Mouse (Mus musculus) ovary, adult 18-20 months (tissue): ENCODE measurements around the gene Spz1.
A peak's percentile ranks its signal among the peaks of the same experiment; 100 is the strongest.
"Not testable (repeated sequence)": the region's sequence is repeated elsewhere in the genome, so short reads cannot be mapped to it uniquely, and the experiment has no call there.

Experiments
- DNase-seq: peaks from one replicate; pipeline ENCODE4 v3.0.0; 2022; ENCODE audit warnings: low spot score, mixed read lengths

Spz1 gene

DNA sequence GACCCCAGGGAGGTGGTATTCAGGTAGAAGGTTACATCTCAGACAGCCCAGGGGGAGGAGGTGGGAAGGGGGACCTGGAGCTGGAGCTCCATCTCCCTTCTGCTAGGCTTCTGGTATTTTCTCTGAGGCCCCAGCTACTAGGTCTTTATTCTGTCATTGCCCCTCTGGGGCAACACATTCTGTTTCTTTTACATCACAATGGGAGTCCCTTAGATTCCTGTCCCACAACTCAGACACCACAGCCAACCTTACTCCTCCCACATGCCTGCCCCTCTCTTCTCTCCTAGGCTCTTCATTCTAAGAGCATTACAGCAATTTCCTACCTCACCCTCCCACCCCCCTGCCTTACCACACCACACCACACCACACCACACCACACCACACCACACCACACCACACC lies at the start of gene Spz1:
TSS of gene Spz1 (minus strand) at position 101 of the 400 bp plus-strand sequence.
- DNase-seq = no peak

GRCm38 (mm10) chr13:92616459-92616858 lies 40.5 kb upstream of the Spz1 start:
- DNase-seq = no peak

DNA sequence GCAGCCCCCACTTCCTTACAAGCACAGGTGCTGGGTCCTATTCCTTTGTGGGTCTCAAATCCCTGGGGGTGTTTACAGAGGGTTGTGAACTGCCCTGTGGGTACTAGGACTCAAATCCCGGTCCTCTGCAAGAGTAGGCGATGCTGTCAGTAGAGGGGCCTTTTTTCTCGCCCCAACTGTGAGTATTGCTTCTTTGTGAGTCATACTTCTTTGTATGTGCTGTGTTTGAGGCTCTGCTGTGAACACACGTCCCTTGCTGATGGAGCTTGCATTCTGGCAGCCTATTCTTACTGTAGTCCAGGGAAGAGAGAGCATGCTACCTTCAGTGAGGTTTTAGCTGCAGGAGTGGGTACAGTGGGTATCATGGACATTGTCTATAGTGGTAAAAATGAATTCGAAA lies 39.2 kb upstream of the Spz1 start:
- DNase-seq = no peak

DNA sequence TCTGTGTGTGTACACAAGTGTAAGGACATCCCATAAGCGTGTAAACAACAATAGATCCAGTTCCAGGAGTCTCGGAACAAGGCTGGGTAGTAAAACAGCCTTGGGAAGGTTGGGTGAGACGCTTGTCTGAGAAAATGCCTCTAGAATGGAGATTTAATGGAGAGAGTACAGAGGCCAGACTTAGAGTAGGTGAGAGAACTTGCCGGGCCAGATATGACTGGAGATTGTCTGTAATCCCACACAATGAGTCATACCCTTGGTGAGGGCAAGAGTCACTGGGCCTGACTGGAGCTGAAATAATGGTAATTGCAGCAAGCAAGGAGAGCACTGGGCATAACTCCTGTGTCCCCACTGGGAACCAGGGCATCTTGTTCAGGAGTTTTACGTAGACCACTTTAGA lies 37.1 kb upstream of the Spz1 start:
- no peak for DNase-seq

GRCm38 (mm10) chr13:92611917-92612316 lies 35.9 kb upstream of the Spz1 start:
- DNase-seq = no peak

- no peak for DNase-seq
Observed at GRCm38 (mm10) chr13:92611254-92611784, 35.3 kb upstream of the Spz1 start.

GRCm38 (mm10) chr13:92610311-92611221 lies 34.6 kb upstream of the Spz1 start, which contains the start of gene Serinc5:
Gene Serinc5, plus strand, starts transcription at chr13:92611091.
- peak; percentile 95 for DNase-seq

DNA sequence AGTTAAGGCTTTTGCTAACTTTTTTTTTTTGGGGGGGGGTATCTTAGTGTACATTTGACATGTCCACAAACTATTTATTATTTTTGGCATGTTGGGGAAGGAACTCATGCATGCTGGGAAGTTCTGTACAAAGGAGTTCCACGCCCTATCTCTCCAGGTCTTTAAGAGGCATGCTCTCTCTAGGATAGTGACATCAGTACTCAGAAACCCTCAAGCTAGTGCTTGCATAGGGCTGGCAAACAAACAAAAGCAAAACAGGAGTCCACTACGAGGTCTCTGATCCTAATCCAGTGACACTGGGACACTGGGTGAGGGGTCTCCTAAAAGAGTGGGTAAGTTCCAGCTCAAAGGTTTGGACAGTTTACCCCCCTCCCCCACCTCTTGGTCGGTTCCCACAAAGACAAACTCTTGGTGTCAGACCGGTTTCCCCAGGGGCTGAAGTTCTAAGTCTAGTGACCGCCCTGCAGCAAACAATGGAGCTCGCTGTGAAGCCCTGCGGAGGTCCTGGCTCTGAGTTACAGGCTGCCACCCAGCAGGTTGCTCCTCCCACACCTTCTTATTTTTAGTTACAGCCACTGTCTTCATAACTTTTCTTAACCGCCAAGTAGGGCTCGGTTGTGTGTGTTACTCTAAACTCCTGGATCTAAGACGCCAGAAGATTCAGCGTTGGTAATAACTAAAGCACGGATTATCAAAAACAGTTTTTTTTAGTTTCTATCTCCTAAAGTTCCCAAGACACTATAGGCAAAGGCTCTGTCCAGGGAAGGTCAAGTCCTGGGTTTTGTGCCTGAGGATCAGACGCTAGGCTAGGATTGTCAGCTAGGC lies 33.7 kb upstream of the Spz1 start:
- DNase-seq = no peak

GRCm38 (mm10) chr13:92605306-92605705 lies 29.3 kb upstream of the Spz1 start:
- DNase-seq = not testable (repeated sequence)

DNA sequence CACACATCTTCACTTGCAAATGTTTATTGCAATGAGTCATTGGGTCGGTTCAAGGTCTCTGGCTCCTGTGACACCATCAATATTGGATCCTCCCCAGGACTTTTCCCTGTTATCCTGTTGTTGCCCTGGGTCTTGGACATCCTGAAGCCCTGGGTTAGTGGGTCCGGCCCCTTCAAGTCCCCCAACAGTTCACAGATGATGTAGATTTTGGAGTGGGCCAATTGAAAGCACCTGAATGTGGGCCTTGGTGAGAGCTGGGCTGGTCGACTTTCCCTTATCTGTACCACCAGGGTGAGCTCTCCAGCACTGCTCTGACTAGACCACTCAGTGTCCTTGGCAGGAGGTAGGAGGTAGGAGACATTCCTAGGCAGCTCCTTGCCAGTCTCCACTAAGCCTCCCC lies 19.5 kb upstream of the Spz1 start:
- DNase-seq = peak; percentile 47

DNA sequence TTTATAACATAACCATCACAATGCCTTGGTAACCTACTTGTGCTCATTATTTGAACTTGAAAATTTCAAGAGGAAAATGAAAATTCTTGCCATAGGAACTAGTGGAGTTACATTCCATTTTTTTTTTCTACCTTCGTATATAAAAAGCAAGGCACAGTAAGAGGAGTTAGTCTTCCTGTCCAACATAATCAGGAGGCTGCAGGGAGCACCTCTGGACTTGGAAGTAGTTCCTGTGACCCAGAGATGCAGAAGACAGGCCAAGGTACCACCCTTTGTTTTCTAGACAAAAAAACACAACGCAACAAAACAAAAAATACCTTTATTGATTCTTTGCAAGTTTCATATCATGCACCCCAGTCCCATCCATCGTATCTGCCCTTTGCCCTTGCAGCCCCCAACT lies 18.9 kb upstream of the Spz1 start:
- DNase-seq = no peak

DNA sequence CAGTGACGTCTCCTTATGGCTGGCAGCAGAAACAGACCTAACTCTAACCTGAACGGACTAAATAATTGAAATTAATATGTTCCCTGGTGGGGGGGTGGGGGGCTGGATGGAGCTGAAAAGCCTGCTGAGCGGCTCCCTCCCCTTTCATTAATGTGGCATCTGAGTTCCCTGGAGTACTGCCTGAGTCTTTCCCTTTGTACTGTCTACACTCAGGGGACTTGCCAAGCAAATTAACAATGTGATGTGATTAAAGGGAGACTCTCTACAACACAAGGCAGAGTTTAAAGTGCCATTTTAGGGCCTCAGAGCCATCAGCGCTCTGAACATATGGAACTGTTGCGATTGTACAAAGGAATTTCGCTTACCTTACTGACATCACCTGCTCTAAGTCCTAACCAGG lies 18.5 kb upstream of the Spz1 start:
- DNase-seq = no peak

- peak; percentile 36 for DNase-seq
Observed at GRCm38 (mm10) chr13:92593731-92594396, 17.9 kb upstream of the Spz1 start.

DNA sequence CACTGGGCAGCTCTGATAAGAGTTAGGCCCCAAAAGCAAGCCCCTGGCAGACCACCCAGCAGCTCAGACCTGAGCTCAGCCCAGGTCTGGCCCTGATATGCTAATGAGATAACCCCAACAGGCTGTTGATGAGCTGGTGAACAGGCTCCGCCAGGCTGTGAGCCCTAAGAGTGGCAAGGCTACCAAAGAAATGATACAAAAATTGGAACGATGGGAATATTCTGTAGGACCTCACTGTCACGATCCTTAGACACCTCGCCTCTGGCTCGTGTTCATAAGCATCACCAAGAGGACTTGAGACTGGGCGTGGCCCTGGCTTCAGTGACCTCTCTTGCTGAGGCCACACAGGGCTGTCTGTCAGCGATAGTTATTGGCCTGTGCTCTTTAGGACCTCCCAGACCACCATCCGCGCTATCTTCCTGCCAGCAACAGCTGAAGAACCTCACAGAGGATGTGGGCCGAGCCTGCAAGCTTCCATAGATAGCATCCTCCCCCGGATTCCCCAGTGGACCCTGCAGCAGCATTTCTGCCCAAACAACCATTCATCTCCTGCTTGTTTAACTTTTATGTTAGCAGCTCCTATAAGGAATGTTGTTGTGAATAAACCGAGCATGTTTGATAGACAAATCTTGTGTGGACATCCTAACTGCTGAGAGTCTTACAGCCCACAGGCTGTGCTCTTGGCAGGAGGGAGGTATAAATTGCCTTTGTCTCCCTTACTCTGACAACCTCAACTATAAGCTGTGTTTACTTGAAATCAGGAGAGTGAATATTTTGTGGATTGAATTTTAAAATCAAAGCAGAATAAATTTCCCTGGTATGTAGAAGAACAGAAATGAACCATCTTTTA lies 17.0 kb upstream of the Spz1 start:
- DNase-seq = peak; percentile 66

DNA sequence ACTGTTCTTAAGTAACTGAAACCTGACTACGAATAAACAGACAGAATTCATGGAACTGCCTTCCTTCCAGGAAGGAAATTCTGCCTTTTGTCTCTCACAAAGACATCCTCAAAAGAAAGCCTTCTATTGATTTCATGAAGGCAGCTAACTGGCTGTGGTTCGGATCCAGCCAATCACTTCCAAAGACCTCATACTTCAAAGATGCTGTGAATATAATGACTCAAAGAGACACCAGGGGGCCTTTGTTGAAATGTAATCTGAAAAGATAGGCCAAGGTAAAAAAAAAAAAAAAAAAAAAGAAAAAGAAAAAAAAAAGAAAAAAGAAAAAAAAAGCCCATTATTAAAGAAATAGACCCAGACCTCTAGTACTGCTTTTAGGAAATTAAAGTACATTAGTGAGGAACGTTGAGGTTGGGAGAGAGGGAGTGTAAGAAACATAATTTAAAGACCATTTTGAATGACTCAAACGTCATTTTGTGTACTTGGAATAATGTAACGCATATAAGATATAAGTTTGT lies 16.4 kb upstream of the Spz1 start:
- DNase-seq = no peak

DNA sequence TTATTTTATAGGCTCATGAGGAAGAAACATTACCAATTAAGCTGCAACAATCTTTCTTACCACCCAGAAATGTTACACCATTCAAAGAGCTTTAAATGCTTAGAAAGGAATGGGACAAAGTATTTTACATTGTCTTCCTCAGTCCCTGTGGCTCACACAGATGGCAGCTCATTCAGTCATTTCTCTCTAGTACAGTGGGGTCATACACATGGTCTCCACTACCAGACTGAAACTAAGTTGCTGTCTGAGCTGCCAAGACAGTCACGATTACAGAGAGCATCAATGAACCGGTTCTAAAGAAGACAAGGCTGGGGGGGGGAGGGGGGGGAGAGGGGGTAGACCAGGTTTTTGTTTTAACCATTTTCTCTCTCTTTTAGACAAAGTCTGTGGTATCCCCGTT lies 15.3 kb upstream of the Spz1 start:
- DNase-seq = no peak

- no peak for DNase-seq
Observed at GRCm38 (mm10) chr13:92589255-92589654, 13.3 kb upstream of the Spz1 start.

- DNase-seq = no peak
Observed at GRCm38 (mm10) chr13:92588704-92589103, 12.7 kb upstream of the Spz1 start.

GRCm38 (mm10) chr13:92584094-92584717 lies 8.2 kb upstream of the Spz1 start:
- no peak for DNase-seq
